Mouse (Mus musculus): Measurements from ENCODE around the gene Ctc1. TPM values are rescaled to one million over a fixed set of nuclear protein-coding genes. Genes with fewer than 3 reads are reported as not detected.
A peak's percentile ranks its signal among the peaks of the same experiment; 100 is the strongest.

Ctc1 gene
- total RNA-seq, 1 experiment from 2014 or later = 32.9 TPM

GRCm38 (mm10) chr11:69050748-69051147 lies 35.0 kb downstream of the Ctc1 start:
- DNase-seq = no peak

GRCm38 (mm10) chr11:69051771-69052170 lies 36.1 kb downstream of the Ctc1 start:
- no peak for DNase-seq

- DNase-seq = no peak
Observed at GRCm38 (mm10) chr11:69052824-69053421, 37.2 kb downstream of the Ctc1 start.

- no peak for DNase-seq
Observed at GRCm38 (mm10) chr11:69053848-69054247, 38.1 kb downstream of the Ctc1 start.

- DNase-seq = no peak
Observed at GRCm38 (mm10) chr11:69058265-69058664, 42.6 kb downstream of the Ctc1 start.

- no peak for DNase-seq
Observed at GRCm38 (mm10) chr11:69058729-69059356, 43.1 kb downstream of the Ctc1 start.

GRCm38 (mm10) chr11:69059357-69059974 lies 43.8 kb downstream of the Ctc1 start, which contains the start of gene Borcs6:
Borcs6 (plus strand) TSS chr11:69059717.
- DNase-seq = peak; percentile 92

GRCm38 (mm10) chr11:69059975-69060411 lies 44.3 kb downstream of the Ctc1 start:
- peak; percentile 66 for DNase-seq

- DNase-seq = peak; percentile 41
Observed at GRCm38 (mm10) chr11:69060448-69061254, 44.9 kb downstream of the Ctc1 start.

- DNase-seq = no peak
Observed at GRCm38 (mm10) chr11:69061255-69061912, 45.7 kb downstream of the Ctc1 start.

- DNase-seq = peak; percentile 81
Observed at GRCm38 (mm10) chr11:69062194-69062760, 46.6 kb downstream of the Ctc1 start.

- peak; percentile 90 for DNase-seq
Observed at GRCm38 (mm10) chr11:69062761-69063224, 47.1 kb downstream of the Ctc1 start.

- DNase-seq = peak; percentile 86
Observed at GRCm38 (mm10) chr11:69063413-69064201, 47.9 kb downstream of the Ctc1 start.

GRCm38 (mm10) chr11:69064259-69065133 lies 48.8 kb downstream of the Ctc1 start:
- DNase-seq = no peak

GRCm38 (mm10) chr11:69065394-69065925 lies 49.7 kb downstream of the Ctc1 start:
- DNase-seq = no peak

GRCm38 (mm10) chr11:69066163-69066861 lies 50.6 kb downstream of the Ctc1 start:
- DNase-seq = peak; percentile 60

GRCm38 (mm10) chr11:69066956-69067355 lies 51.2 kb downstream of the Ctc1 start:
- peak; percentile 87 for DNase-seq

- DNase-seq = peak; percentile 39
Observed at GRCm38 (mm10) chr11:69067601-69068000, 51.9 kb downstream of the Ctc1 start.

GRCm38 (mm10) chr11:69070093-69070492 lies 54.4 kb downstream of the Ctc1 start:
- no peak for DNase-seq

Measured in adrenal gland, postnatal 25 days (tissue).